Mouse (Mus musculus): ENCODE measurements around the gene Tmem37. TPM values are rescaled to one million over a fixed set of nuclear protein-coding genes. Genes with fewer than 3 reads are reported as not detected.

Tmem37 gene
- polyA plus RNA-seq, 2 experiments, result 6.2 to 9.7 TPM

DNA sequence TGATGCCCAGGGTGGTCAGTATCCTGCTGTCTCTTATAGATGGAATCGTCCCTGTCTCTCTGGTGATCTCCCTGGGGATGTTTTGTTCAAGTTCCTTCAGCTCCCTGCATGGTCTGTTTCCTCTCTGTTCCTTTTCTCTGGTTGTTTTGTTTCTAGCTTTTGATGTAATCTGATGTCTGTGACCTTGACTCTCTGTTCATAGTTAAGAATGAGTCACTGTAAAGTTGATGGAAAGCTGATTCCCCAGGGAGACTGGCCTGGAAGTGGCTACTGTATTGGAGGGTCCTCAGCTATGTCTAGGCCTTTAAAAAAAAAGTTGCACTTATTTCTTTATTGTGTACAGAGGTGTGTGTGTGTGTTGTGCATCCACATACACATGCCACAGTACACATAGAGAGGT, 22.8 kb downstream of the Tmem37 start:
- TF ChIP-seq POLR2A (IDR thresholded peaks at IDR 0.05; ENCODE audit: borderline replicate concordance, extremely low read depth, insufficient read depth, insufficient read length), result no peak
- Histone ChIP-seq H3K4me3 (replicated peaks; ENCODE audit: low read length) (no peak overlapping the region), H3K27ac (replicated peaks; ENCODE audit: low read depth, low read length) (no peak overlapping the region), H3K9me3 (ENCODE audit: control insufficient read depth, low read length) (no peaks in the 10 kb centered on the region), H3K9ac (ENCODE audit: low read depth, low read length, severe bottlenecking) (no peak overlapping the region), H3K36me3 (ENCODE audit: control insufficient read depth, insufficient read depth, low read length) (no peaks in the 10 kb centered on the region), H3K27me3 (ENCODE audit: control insufficient read depth, insufficient read depth, low read length) (no peaks in the 10 kb centered on the region), H3K4me1 (ENCODE audit: control insufficient read depth, insufficient read depth, low read length) (no peaks in the 10 kb centered on the region), H3K4me2 (replicated peaks; ENCODE audit: low read depth, low read length, severe bottlenecking) (no peak overlapping the region)
- DNase-seq (ENCODE audit: low spot score), result no peak
- ATAC-seq (ENCODE audit: low FRiP score, low read depth), result no peak
- 61% methylated on average over 1 of the region's 1 CpGs for WGBS

DNA sequence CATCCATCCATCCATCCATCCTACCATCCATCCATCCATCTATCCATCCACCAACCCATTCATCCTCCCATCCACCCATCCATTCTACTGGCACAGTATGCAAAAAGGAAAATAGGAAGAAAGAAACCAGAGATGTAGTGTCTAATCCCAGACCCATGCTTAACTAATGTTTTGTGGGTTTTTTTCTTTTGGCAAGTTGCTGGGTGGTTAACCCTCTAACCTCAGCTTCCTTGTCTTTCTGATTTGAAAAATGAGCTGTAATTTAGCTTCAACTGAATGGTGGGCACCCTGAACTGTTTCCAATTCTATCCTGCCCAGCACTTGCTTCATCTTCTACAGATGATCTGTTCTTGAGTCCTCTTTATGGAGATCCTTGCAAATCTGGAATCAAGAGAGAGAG, 26.5 kb downstream of the Tmem37 start:
- Histone ChIP-seq H3K9me3 (ENCODE audit: control insufficient read depth, low read length) (no peaks in the 10 kb centered on the region), H3K9ac (ENCODE audit: low read depth, low read length, severe bottlenecking) (no peak overlapping the region), H3K4me3 (replicated peaks; ENCODE audit: low read length) (no peak overlapping the region), H3K4me1 (ENCODE audit: control insufficient read depth, insufficient read depth, low read length) (no peaks in the 10 kb centered on the region), H3K4me2 (replicated peaks; ENCODE audit: low read depth, low read length, severe bottlenecking) (no peak overlapping the region), H3K27ac (replicated peaks; ENCODE audit: low read depth, low read length) (no peak overlapping the region), H3K36me3 (ENCODE audit: control insufficient read depth, insufficient read depth, low read length) (no peaks in the 10 kb centered on the region), H3K27me3 (ENCODE audit: control insufficient read depth, insufficient read depth, low read length) (no peaks in the 10 kb centered on the region)
- ATAC-seq (ENCODE audit: low FRiP score, low read depth) (no peak), DNase-seq (ENCODE audit: low spot score) (no peak)
- no peak for TF ChIP-seq POLR2A (IDR thresholded peaks at IDR 0.05; ENCODE audit: borderline replicate concordance, extremely low read depth, insufficient read depth, insufficient read length)

DNA sequence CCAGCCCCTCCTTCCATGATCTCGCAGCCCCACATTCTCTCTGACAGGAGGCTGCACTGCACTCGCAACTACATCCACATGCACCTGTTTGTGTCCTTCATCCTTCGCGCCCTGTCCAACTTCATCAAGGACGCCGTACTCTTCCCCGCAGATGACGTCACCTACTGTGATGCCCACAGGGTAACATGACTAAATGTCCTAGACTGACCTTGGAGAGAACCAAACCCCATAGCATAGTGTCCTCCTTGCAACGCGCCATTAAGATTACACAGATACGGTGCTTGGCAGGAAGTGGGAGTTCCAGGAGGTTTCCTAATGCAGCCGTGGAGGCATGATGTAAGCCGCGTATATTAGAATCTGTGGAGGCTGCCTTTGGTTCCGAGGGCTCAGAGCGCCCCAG, 29.3 kb downstream of the Tmem37 start:
- Histone ChIP-seq H3K27me3 (ENCODE audit: control insufficient read depth, insufficient read depth, low read length) (no peaks in the 10 kb centered on the region), H3K4me2 (replicated peaks; ENCODE audit: low read depth, low read length, severe bottlenecking) (no peak overlapping the region), H3K4me3 (replicated peaks; ENCODE audit: low read length) (no peak overlapping the region), H3K9ac (ENCODE audit: low read depth, low read length, severe bottlenecking) (no peak overlapping the region), H3K36me3 (ENCODE audit: control insufficient read depth, insufficient read depth, low read length) (no peaks in the 10 kb centered on the region), H3K27ac (replicated peaks; ENCODE audit: low read depth, low read length) (no peak overlapping the region), H3K9me3 (ENCODE audit: control insufficient read depth, low read length) (no peaks in the 10 kb centered on the region), H3K4me1 (ENCODE audit: control insufficient read depth, insufficient read depth, low read length) (no peaks in the 10 kb centered on the region)
- DNase-seq (ENCODE audit: low spot score) (no peak), ATAC-seq (ENCODE audit: low FRiP score, low read depth) (no peak)
- TF ChIP-seq POLR2A (IDR thresholded peaks at IDR 0.05; ENCODE audit: borderline replicate concordance, extremely low read depth, insufficient read depth, insufficient read length), result no peak
- 82% methylated on average over 15 of the region's 16 CpGs for WGBS

DNA sequence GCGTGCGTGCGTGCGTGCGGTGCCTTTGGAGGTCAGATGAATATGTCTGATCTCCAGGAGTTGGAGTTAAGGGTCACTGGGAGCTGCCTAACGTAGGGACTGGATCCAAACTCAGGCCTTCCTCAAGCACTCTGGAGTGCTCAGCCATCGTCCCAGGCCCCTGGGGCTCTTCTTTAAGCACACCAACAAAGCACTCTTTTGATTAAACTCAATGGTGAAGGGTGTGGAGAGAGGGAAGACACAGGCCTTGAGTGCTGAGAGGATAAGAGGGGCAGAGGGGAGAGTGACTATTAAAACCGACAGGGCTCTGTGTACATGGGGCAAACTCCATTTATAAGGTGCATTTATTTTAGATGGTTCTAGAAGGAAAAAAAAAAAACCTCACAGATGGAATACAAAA, 31.5 kb downstream of the Tmem37 start:
- Histone ChIP-seq H3K9ac (ENCODE audit: low read depth, low read length, severe bottlenecking) (no peak overlapping the region), H3K9me3 (ENCODE audit: control insufficient read depth, low read length) (no peaks in the 10 kb centered on the region), H3K4me3 (replicated peaks; ENCODE audit: low read length) (no peak overlapping the region), H3K4me2 (replicated peaks; ENCODE audit: low read depth, low read length, severe bottlenecking) (no peak overlapping the region), H3K27ac (replicated peaks; ENCODE audit: low read depth, low read length) (no peak overlapping the region), H3K4me1 (ENCODE audit: control insufficient read depth, insufficient read depth, low read length) (no peaks in the 10 kb centered on the region), H3K36me3 (ENCODE audit: control insufficient read depth, insufficient read depth, low read length) (no peaks in the 10 kb centered on the region), H3K27me3 (ENCODE audit: control insufficient read depth, insufficient read depth, low read length) (no peaks in the 10 kb centered on the region)
- WGBS, result 73% methylated on average over 8 of the region's 8 CpGs
- no peak for TF ChIP-seq POLR2A (IDR thresholded peaks at IDR 0.05; ENCODE audit: borderline replicate concordance, extremely low read depth, insufficient read depth, insufficient read length)
- DNase-seq (ENCODE audit: low spot score) (no peak), ATAC-seq (ENCODE audit: low FRiP score, low read depth) (no peak)

DNA sequence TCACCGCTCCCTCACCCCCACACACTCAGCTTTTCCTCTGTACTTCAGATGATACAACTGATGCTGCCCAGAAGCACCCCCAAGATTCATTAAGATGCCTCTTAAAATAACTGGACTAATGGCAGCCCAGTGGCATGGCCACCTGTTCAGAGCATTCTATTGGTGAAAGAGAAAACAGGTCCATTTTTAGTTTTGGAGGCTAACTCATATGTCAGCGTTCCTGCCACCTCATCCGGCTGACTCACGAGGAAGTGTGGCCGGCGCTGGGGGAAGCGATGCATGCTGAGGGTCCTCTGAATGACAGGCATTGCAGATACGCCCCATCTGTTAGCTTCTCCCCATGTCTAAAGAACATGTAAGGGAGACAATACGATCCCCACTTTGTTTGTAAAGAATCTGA, 35.3 kb downstream of the Tmem37 start:
- H3K36me3 ChIP-seq (ENCODE audit: control insufficient read depth, insufficient read depth, low read length), result no peaks in the 10 kb centered on the region
- no peak overlapping the region for H3K4me2 ChIP-seq (replicated peaks; ENCODE audit: low read depth, low read length, severe bottlenecking)
- H3K4me3 ChIP-seq (replicated peaks; ENCODE audit: low read length), result no peak overlapping the region
- no peaks in the 10 kb centered on the region for H3K9me3 ChIP-seq (ENCODE audit: control insufficient read depth, low read length)
- WGBS, result 84% methylated on average over 9 of the region's 9 CpGs
- no peaks in the 10 kb centered on the region for H3K4me1 ChIP-seq (ENCODE audit: control insufficient read depth, insufficient read depth, low read length)
- no peaks in the 10 kb centered on the region for H3K27me3 ChIP-seq (ENCODE audit: control insufficient read depth, insufficient read depth, low read length)
- no peak overlapping the region for H3K27ac ChIP-seq (replicated peaks; ENCODE audit: low read depth, low read length)
- no peak overlapping the region for H3K9ac ChIP-seq (ENCODE audit: low read depth, low read length, severe bottlenecking)
- no peak for DNase-seq (ENCODE audit: low spot score)
- TF ChIP-seq POLR2A (IDR thresholded peaks at IDR 0.05; ENCODE audit: borderline replicate concordance, extremely low read depth, insufficient read depth, insufficient read length), result no peak
- ATAC-seq (ENCODE audit: low FRiP score, low read depth), result no peak

DNA sequence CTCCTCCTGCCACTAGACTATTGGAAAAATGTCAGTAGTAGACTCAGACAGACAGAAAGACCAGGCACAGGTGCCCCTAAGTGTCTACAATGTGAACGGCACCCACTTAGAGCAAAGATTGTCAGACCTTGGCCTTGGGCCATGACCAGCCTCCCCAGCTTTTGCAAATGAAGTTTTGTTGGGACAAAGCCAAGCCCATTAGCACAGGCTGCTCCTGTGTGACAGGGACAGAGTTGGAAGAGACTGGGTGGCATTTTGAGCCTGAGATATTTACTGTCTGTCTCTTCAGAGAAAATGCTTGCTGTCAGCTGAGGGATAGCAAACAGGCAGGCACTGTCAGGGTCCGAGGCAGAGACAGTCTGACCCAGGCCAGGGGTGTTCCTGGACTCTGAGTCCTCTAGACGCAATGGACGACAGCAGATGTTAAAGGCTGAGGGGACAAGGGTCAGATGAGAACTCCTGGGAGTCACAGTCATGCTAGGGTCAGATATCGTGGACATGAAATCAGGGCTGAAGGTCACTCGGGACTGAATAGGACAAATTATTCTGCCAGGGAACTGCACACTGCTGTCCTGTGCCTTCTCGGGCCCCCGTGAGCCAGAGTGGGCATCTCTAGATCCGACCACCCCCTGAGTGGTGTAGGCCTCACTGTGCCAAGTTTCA, 36.7 kb downstream of the Tmem37 start:
- no peak overlapping the region for H3K27ac ChIP-seq (replicated peaks; ENCODE audit: low read depth, low read length)
- H3K9ac ChIP-seq (ENCODE audit: low read depth, low read length, severe bottlenecking), result no peak overlapping the region
- TF ChIP-seq POLR2A (IDR thresholded peaks at IDR 0.05; ENCODE audit: borderline replicate concordance, extremely low read depth, insufficient read depth, insufficient read length), result no peak
- H3K27me3 ChIP-seq (ENCODE audit: control insufficient read depth, insufficient read depth, low read length), result no peaks in the 10 kb centered on the region
- no peaks in the 10 kb centered on the region for H3K36me3 ChIP-seq (ENCODE audit: control insufficient read depth, insufficient read depth, low read length)
- ATAC-seq (ENCODE audit: low FRiP score, low read depth) (no peak), DNase-seq (ENCODE audit: low spot score) (no peak)
- H3K4me1 ChIP-seq (ENCODE audit: control insufficient read depth, insufficient read depth, low read length), result no peaks in the 10 kb centered on the region
- H3K4me3 ChIP-seq (replicated peaks; ENCODE audit: low read length), result no peak overlapping the region
- WGBS, result 71% methylated on average over 9 of the region's 9 CpGs
- no peaks in the 10 kb centered on the region for H3K9me3 ChIP-seq (ENCODE audit: control insufficient read depth, low read length)
- no peak overlapping the region for H3K4me2 ChIP-seq (replicated peaks; ENCODE audit: low read depth, low read length, severe bottlenecking)

Measured in limb, embryonic 14.5 days (tissue).